Mouse (Mus musculus) C2C12 (cell line): ENCODE data around the gene Baz2a. TPM values are rescaled to one million over a fixed set of nuclear protein-coding genes. Genes with fewer than 3 reads are reported as not detected.
"Not testable (repeated sequence)": the region's sequence is repeated elsewhere in the genome, so short reads cannot be mapped to it uniquely, and the experiment has no call there.

Experiments
- H3K27me3 ChIP-seq: one replicate; pipeline ENCODE4 v1.6.1; 2011; ENCODE audit not compliant: control insufficient read depth, insufficient read depth, insufficient read length
- H3K36me3 ChIP-seq: one replicate; pipeline ENCODE4 v1.6.1; 2011; ENCODE audit not compliant: control insufficient read depth, insufficient read depth
- H3K4me3 ChIP-seq: one replicate; pipeline ENCODE4 v1.5.1; 2011; ENCODE audit warnings: mild to moderate bottlenecking, control low read depth; ENCODE audit not compliant: poor library complexity, insufficient read depth, severe bottlenecking
- H3K79me2 ChIP-seq: one replicate; pipeline ENCODE4 v1.6.1; 2011; ENCODE audit not compliant: control insufficient read depth, insufficient read depth
- H3K79me3 ChIP-seq: one replicate; pipeline ENCODE4 v1.6.1; 2011; ENCODE audit warnings: low read depth, control low read depth
- H3ac ChIP-seq: one replicate; pipeline ENCODE3; 2011; ENCODE audit warnings: low read depth; ENCODE audit not compliant: control insufficient read depth, insufficient read length
- CEBPB ChIP-seq: IDR thresholded peaks from one replicate; pipeline ENCODE4 v1.6.1; 2011; ENCODE audit warnings: low read depth, mild to moderate bottlenecking, control low read depth, moderate library complexity
- CTCF ChIP-seq: IDR thresholded peaks from one replicate; pipeline ENCODE4 v1.5.1; 2011; ENCODE audit not compliant: control insufficient read depth, insufficient read depth, insufficient read length
- FOSL1 ChIP-seq: IDR thresholded peaks from one replicate; pipeline ENCODE4 v1.8.0; 2011; ENCODE audit warnings: mild to moderate bottlenecking, low read length; ENCODE audit not compliant: poor library complexity, insufficient read depth, severe bottlenecking
- MAX ChIP-seq: IDR thresholded peaks from one replicate; pipeline ENCODE4 v1.6.1; 2011; ENCODE audit warnings: mild to moderate bottlenecking, control low read depth
- MYOD1 ChIP-seq: IDR thresholded peaks from one replicate; pipeline ENCODE4 v1.6.1; 2011; ENCODE audit warnings: low read depth; ENCODE audit not compliant: control insufficient read depth, insufficient read length
- MYOG ChIP-seq: IDR thresholded peaks from one replicate; pipeline ENCODE4 v1.6.1; 2011; ENCODE audit not compliant: control insufficient read depth, insufficient read length; ENCODE audit errors: extremely low read depth
- USF1 ChIP-seq: IDR thresholded peaks from one replicate; pipeline ENCODE4 v1.6.1; 2011; ENCODE audit warnings: low read depth, mild to moderate bottlenecking, control low read depth, moderate library complexity
- polyA plus RNA-seq: library from polyadenylated mRNA; unstranded; fragments of >200 nt; fragmentation: generic; extraction: Trizol; gene quantifications from one replicate; pipeline ENCODE4 v1.2.1, GENCODE M21; 2012; ENCODE audit warnings: missing spikeins

The Baz2a gene
- polyA plus RNA-seq, 1 experiment = 8.2 TPM

GRCm38 (mm10) chr10:128148789-128149365 lies 57.5 kb downstream of the Baz2a start:
- H3K79me3 ChIP-seq = peaks cover 6% of the 10 kb centered on the region
- no peak for TF ChIP-seq FOSL1
- no peak for TF ChIP-seq MAX
- no peak for TF ChIP-seq CTCF
- TF ChIP-seq CEBPB = no peak
- no peak for TF ChIP-seq MYOG
- no peak for TF ChIP-seq MYOD1
- no peak for TF ChIP-seq USF1
- peaks cover 21% of the 10 kb centered on the region for H3K79me2 ChIP-seq
- H3ac ChIP-seq = no peak overlapping the region
- peaks cover 37% of the 10 kb centered on the region for H3K36me3 ChIP-seq
- H3K27me3 ChIP-seq = no peaks in the 10 kb centered on the region
- no peak overlapping the region for H3K4me3 ChIP-seq

GRCm38 (mm10) chr10:128149592-128149991 lies 58.2 kb downstream of the Baz2a start:
- H3ac ChIP-seq = no peak overlapping the region
- TF ChIP-seq CTCF = no peak
- no peak for TF ChIP-seq MAX
- TF ChIP-seq FOSL1 = no peak
- no peak for TF ChIP-seq MYOD1
- no peak for TF ChIP-seq USF1
- TF ChIP-seq CEBPB = no peak
- no peak for TF ChIP-seq MYOG
- H3K79me2 ChIP-seq = peaks cover 29% of the 10 kb centered on the region
- peaks cover 12% of the 10 kb centered on the region for H3K79me3 ChIP-seq
- H3K4me3 ChIP-seq = no peak overlapping the region
- H3K27me3 ChIP-seq = no peaks in the 10 kb centered on the region
- peaks cover 37% of the 10 kb centered on the region for H3K36me3 ChIP-seq

- H3K36me3 ChIP-seq = peaks cover 33% of the 10 kb centered on the region
- no peak for TF ChIP-seq USF1
- TF ChIP-seq MAX = no peak
- TF ChIP-seq MYOD1 = no peak
- TF ChIP-seq MYOG = no peak
- no peak for TF ChIP-seq FOSL1
- no peak overlapping the region for H3K4me3 ChIP-seq
- H3K79me2 ChIP-seq = peaks cover 39% of the 10 kb centered on the region
- no peak overlapping the region for H3ac ChIP-seq
- no peaks in the 10 kb centered on the region for H3K27me3 ChIP-seq
- peaks cover 16% of the 10 kb centered on the region for H3K79me3 ChIP-seq
Measured at GRCm38 (mm10) chr10:128150941-128151340, 59.6 kb downstream of the Baz2a start.

- TF ChIP-seq MYOD1 (no peak), CTCF (no peak), CEBPB (no peak), MYOG (no peak), FOSL1 (no peak), MAX (no peak), USF1 (no peak)
- no peak overlapping the region for H3ac ChIP-seq
- no peaks in the 10 kb centered on the region for H3K27me3 ChIP-seq
- peaks cover 25% of the 10 kb centered on the region for H3K36me3 ChIP-seq
- H3K4me3 ChIP-seq = no peak overlapping the region
- H3K79me2 ChIP-seq = peaks cover 61% of the 10 kb centered on the region
- peaks cover 22% of the 10 kb centered on the region for H3K79me3 ChIP-seq
Measured at GRCm38 (mm10) chr10:128153978-128154377, 62.6 kb downstream of the Baz2a start.

GRCm38 (mm10) chr10:128165726-128166125 lies 74.3 kb downstream of the Baz2a start:
- H3K79me3 ChIP-seq = peaks cover 59% of the 10 kb centered on the region
- H3K36me3 ChIP-seq, H3ac ChIP-seq, H3K4me3 ChIP-seq, H3K27me3 ChIP-seq: not testable (repeated sequence)
- H3K79me2 ChIP-seq = peaks cover 92% of the 10 kb centered on the region

- Histone ChIP-seq H3K4me3 (no peak overlapping the region), H3ac (no peak overlapping the region), H3K27me3 (no peaks in the 10 kb centered on the region), H3K79me2 (peaks cover 92% of the 10 kb centered on the region), H3K79me3 (peaks cover 60% of the 10 kb centered on the region), H3K36me3 (peaks cover 4% of the 10 kb centered on the region)
- TF ChIP-seq CTCF (no peak), MYOG (no peak), MYOD1 (no peak), CEBPB (no peak), FOSL1 (no peak), USF1 (no peak), MAX (no peak)
Measured at GRCm38 (mm10) chr10:128167091-128167490, 75.7 kb downstream of the Baz2a start.

GRCm38 (mm10) chr10:128171348-128171747 lies 80.0 kb downstream of the Baz2a start:
- H3K4me3 ChIP-seq, H3ac ChIP-seq, H3K27me3 ChIP-seq: not testable (repeated sequence)
- Histone ChIP-seq H3K36me3 (peaks cover 14% of the 10 kb centered on the region), H3K79me3 (peaks cover 71% of the 10 kb centered on the region), H3K79me2 (peaks cover 91% of the 10 kb centered on the region)
